Mouse (Mus musculus) spleen, adult 2 months (tissue): ENCODE results near the gene Pomt1.

Experiments
- CTCF ChIP-seq: fragments of 200-500 bp; IDR thresholded peaks from 2 replicates; pipeline ENCODE4 v1.5.1; 2011; ENCODE audit warnings: mild to moderate bottlenecking, inconsistent platforms; ENCODE audit not compliant: insufficient read depth, insufficient read length, insufficient replicate concordance; ENCODE audit errors: extremely low read depth
- POLR2A ChIP-seq: fragments of 200-500 bp; IDR thresholded peaks from 2 replicates; pipeline ENCODE4 v1.6.1; 2011; ENCODE audit warnings: low read depth, low read length, inconsistent platforms

DNA sequence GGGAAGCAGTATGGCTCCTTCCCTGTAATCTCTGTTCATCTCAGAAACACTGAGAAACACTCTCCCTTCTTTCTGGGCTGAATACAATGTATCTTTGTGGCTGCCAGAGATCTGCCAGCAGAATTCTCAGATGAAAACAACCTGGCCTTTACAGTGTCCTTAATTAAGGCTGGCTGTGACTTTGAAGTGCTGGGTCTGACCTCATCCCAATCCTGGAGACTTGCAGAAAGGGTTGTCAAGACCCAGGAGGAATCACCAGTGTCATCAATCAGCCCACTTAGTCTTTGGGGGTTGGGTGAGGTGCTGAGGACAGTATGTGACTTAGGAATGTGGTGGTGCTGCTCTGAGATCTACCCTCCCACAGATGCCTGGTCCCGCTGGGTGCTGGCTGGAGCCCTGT lies 17.0 kb downstream of the Pomt1 start:
- TF ChIP-seq POLR2A (no peak), CTCF (no peak)
